Comparison of ENCODE assay signal across 20 mouse cellular contexts in the genomic region with DNA sequence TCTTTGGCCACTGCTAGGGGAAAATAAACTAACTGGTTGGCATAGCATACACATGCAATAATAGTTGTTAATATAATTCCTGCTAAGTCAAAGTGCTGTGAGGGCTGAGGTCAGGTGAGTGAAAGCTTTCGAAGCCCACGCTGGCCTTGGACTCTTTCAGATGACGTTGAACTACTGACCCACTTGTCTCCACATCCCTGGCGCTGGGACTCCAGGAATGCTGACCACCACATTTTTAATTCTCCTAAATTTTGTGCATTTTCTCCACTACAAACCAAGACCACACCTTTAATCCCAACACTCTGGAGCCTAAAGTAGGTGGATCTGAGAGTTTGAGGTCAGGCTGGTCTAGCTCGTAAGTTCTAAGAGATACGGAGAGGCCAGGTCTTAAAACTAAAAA. TPM values are rescaled to one million over a fixed set of nuclear protein-coding genes. Genes with fewer than 3 reads are reported as not detected.
DNase-seq lines count a peak whose midpoint lies in the region; ATAC-seq and TF ChIP-seq lines count a peak whose summit lies in the region.
"Had no signal": no experiment of that assay in that cellular context is flagged by ENCODE, and none has a peak within 500 bp of the region (broad histone marks: within the 10 kb centered on the region; RNA-seq: fewer than 3 reads in every experiment).

No protein-coding gene starts in this region.

- H3K4me2 ChIP-seq in liver, postnatal 0 days (ENCODE audit: low read depth, low read length), result no peak overlapping the region
- no peak overlapping the region for H3K4me2 ChIP-seq in midbrain, embryonic 11.5 days
- H3K4me2 ChIP-seq in midbrain, postnatal 0 days (ENCODE audit: low read depth, low read length, poor library complexity, severe bottlenecking), result no peak overlapping the region
- H3K4me2 ChIP-seq in liver, embryonic 15.5 days, result 0 out of 2 replicates have a peak overlapping the region, but pooled peaks have one; percentile 94

- DNase-seq in liver, adult 2 months (ENCODE audit: extremely low read depth, low read depth, low spot score), result peak; percentile 48
- no peak for DNase-seq in liver, postnatal 0 days
- DNase-seq in midbrain, embryonic 11.5 days (ENCODE audit: low spot score, missing footprints), result peak; percentile 79
- no peak for DNase-seq in midbrain, postnatal 0 days (ENCODE audit: low spot score)
- peak; percentile 31 for DNase-seq in MEL (ENCODE audit: low read depth, low spot score)
- DNase-seq: adrenal gland, adult 8-10 months; adrenal gland, postnatal 36 days; cerebellum, postnatal 10 days; gastrocnemius, postnatal 36 days; heart, adult 18-20 months; heart, postnatal 36 days had no signal

- H3K36me3 ChIP-seq in liver, adult 2 months (ENCODE audit: control insufficient read depth, insufficient read depth, low read length), result no peaks in the 10 kb centered on the region
- H3K36me3 ChIP-seq in liver, postnatal 0 days (replicated peaks; ENCODE audit: insufficient read depth, low read length), result no peaks in the 10 kb centered on the region
- no peaks in the 10 kb centered on the region for H3K36me3 ChIP-seq in midbrain, embryonic 11.5 days (ENCODE audit: control insufficient read depth, insufficient read depth, low read length)
- no peaks in the 10 kb centered on the region for H3K36me3 ChIP-seq in midbrain, postnatal 0 days (ENCODE audit: insufficient read depth, low read length)
- peaks cover 0 to 13% of the 10 kb centered on the region in 2 experiments; a peak in 2 of 4 replicates for H3K36me3 ChIP-seq in MEL (ENCODE audit: control insufficient read depth in 1 of 2, insufficient read depth in 2 of 2, low read length in 2 of 2)
- H3K36me3 ChIP-seq in liver, embryonic 15.5 days (replicated peaks), result no peaks in the 10 kb centered on the region
- H3K36me3 ChIP-seq: forebrain, embryonic 15.5 days; heart, embryonic 10.5 days; heart, embryonic 15.5 days; hindbrain, embryonic 15.5 days had no signal

- no peak for TF ChIP-seq EP300 in liver, postnatal 0 days (IDR thresholded peaks at IDR 0.05; ENCODE audit: low read depth)
- TF ChIP-seq EP300 in MEL (IDR thresholded peaks at IDR 0.05; ENCODE audit: low read depth in 1 of 2, low read length in 2 of 2), result no peak

- no peak overlapping the region for H3K9ac ChIP-seq in liver, adult 2 months (ENCODE audit: low read depth, low read length)
- no peak overlapping the region for H3K9ac ChIP-seq in liver, postnatal 0 days (replicated peaks)
- no peak overlapping the region for H3K9ac ChIP-seq in midbrain, embryonic 11.5 days (ENCODE audit: low read length)
- no peak overlapping the region for H3K9ac ChIP-seq in midbrain, postnatal 0 days (replicated peaks; ENCODE audit: low read length, poor library complexity, severe bottlenecking)
- H3K9ac ChIP-seq in MEL (ENCODE audit: control insufficient read depth, low read depth, low read length, poor library complexity, severe bottlenecking), result no peak overlapping the region
- no peak overlapping the region for H3K9ac ChIP-seq in liver, embryonic 15.5 days

- H3K4me3 ChIP-seq in liver, adult 2 months (ENCODE audit: insufficient read depth, low read depth, low read length), result no peak overlapping the region
- no peak overlapping the region for H3K4me3 ChIP-seq in liver, postnatal 0 days (ENCODE audit: low read depth, low read length)
- no peak overlapping the region for H3K4me3 ChIP-seq in midbrain, embryonic 11.5 days (ENCODE audit: low read depth, low read length)
- H3K4me3 ChIP-seq in midbrain, postnatal 0 days (ENCODE audit: low read depth, low read length), result no peak overlapping the region
- no peak overlapping the region for H3K4me3 ChIP-seq in MEL (ENCODE audit: control insufficient read depth in 1 of 2, insufficient read depth in 1 of 2, low read depth in 2 of 2, low read length in 2 of 2)
- H3K4me3 ChIP-seq in liver, embryonic 15.5 days (replicated peaks), result no peak overlapping the region

- peaks cover 5% of the 10 kb centered on the region; the same call in 1 of the 2 replicates for H3K79me2 ChIP-seq in liver, adult 2 months (ENCODE audit: control insufficient read depth, insufficient read depth, low read length)
- no peaks in the 10 kb centered on the region; the same call in 1 of the 2 replicates for H3K79me2 ChIP-seq in MEL (ENCODE audit: control insufficient read depth, insufficient read depth, low read length, poor library complexity)

- WGBS in liver, adult 2 months, result 57% methylated on average over 6 of the region's 6 CpGs
- WGBS in liver, postnatal 0 days (ENCODE audit: insufficient replicate concordance), result 76% methylated on average over 6 of the region's 6 CpGs
- 92% methylated on average over 6 of the region's 6 CpGs for WGBS in midbrain, embryonic 11.5 days
- WGBS in midbrain, postnatal 0 days, result 91% methylated on average over 6 of the region's 6 CpGs
- 76% methylated on average over 6 of the region's 6 CpGs for WGBS in liver, embryonic 15.5 days (ENCODE audit: insufficient replicate concordance)

- no peak for TF ChIP-seq CTCF in liver, adult 2 months (IDR thresholded peaks at IDR 0.05; ENCODE audit: low read depth, low read length)
- TF ChIP-seq CTCF in liver, postnatal 0 days (IDR thresholded peaks at IDR 0.05; ENCODE audit: low read depth), result no peak
- TF ChIP-seq CTCF in midbrain, postnatal 0 days (IDR thresholded peaks at IDR 0.05), result no peak
- no peak for TF ChIP-seq CTCF in MEL (IDR thresholded peaks at IDR 0.05 in 2 of 3, conservative IDR thresholded peaks at IDR 0.05 in 1 of 3; ENCODE audit: control insufficient read depth in 1 of 3, insufficient read depth in 1 of 3, low read depth in 2 of 3, low read length in 3 of 3, poor library complexity in 1 of 3, severe bottlenecking in 1 of 3)

- H3K9me3 ChIP-seq in liver, postnatal 0 days (ENCODE audit: low read length), result no peaks in the 10 kb centered on the region
- H3K9me3 ChIP-seq in midbrain, embryonic 11.5 days (ENCODE audit: control insufficient read depth, low read length), result no peaks in the 10 kb centered on the region
- no peaks in the 10 kb centered on the region for H3K9me3 ChIP-seq in midbrain, postnatal 0 days (ENCODE audit: low read length)
- H3K9me3 ChIP-seq in MEL (replicated peaks; ENCODE audit: insufficient read depth, low read length), result no peaks in the 10 kb centered on the region
- H3K9me3 ChIP-seq in liver, embryonic 15.5 days (replicated peaks), result no peaks in the 10 kb centered on the region
- H3K9me3 ChIP-seq: forebrain, embryonic 15.5 days; heart, embryonic 10.5 days; heart, embryonic 15.5 days; hindbrain, embryonic 15.5 days had no signal

- no peaks in the 10 kb centered on the region for H3K27me3 ChIP-seq in liver, adult 2 months (ENCODE audit: control insufficient read depth, insufficient read depth, low read length)
- H3K27me3 ChIP-seq in liver, postnatal 0 days (ENCODE audit: insufficient read depth, low read length), result peaks cover 22% of the 10 kb centered on the region
- H3K27me3 ChIP-seq in midbrain, embryonic 11.5 days (ENCODE audit: control insufficient read depth, insufficient read depth, low read length), result peaks cover 17% of the 10 kb centered on the region
- 0 out of 2 replicates have a peak, but pooled peaks cover 4% of the 10 kb centered on the region for H3K27me3 ChIP-seq in midbrain, postnatal 0 days (ENCODE audit: insufficient read depth, low read length)
- no peaks in the 10 kb centered on the region for H3K27me3 ChIP-seq in MEL (ENCODE audit: control insufficient read depth in 1 of 2, insufficient read depth in 2 of 2, low read length in 2 of 2)
- peaks cover 55% of the 10 kb centered on the region for H3K27me3 ChIP-seq in liver, embryonic 15.5 days

- no peak for TF ChIP-seq POLR2A in liver, adult 2 months (IDR thresholded peaks at IDR 0.05; ENCODE audit: extremely low read depth, insufficient read depth, low read length)
- no peak for TF ChIP-seq POLR2A in MEL (IDR thresholded peaks at IDR 0.05; ENCODE audit: control insufficient read depth in 1 of 2, insufficient read depth in 1 of 2, low read depth in 1 of 2, low read length in 2 of 2, poor library complexity in 1 of 2)

- no peak for ATAC-seq in liver, postnatal 0 days
- no peak for ATAC-seq in midbrain, embryonic 11.5 days (ENCODE audit: low FRiP score)
- no peak for ATAC-seq in midbrain, postnatal 0 days (ENCODE audit: low FRiP score)
- no peak for ATAC-seq in liver, embryonic 15.5 days (ENCODE audit: insufficient read depth)

- no peak for TF ChIP-seq RAD21 in MEL (IDR thresholded peaks at IDR 0.05; ENCODE audit: low read depth, low read length)

- H3K4me1 ChIP-seq in liver, adult 2 months (ENCODE audit: control insufficient read depth, insufficient read depth, low read length), result no peaks in the 10 kb centered on the region; the same call in 1 of the 2 replicates
- H3K4me1 ChIP-seq in liver, postnatal 0 days (ENCODE audit: insufficient read depth), result peaks cover 8% of the 10 kb centered on the region
- peaks cover 5% of the 10 kb centered on the region for H3K4me1 ChIP-seq in midbrain, embryonic 11.5 days (ENCODE audit: control insufficient read depth, insufficient read depth, low read length)
- H3K4me1 ChIP-seq in midbrain, postnatal 0 days (ENCODE audit: insufficient read depth, low read length), result no peaks in the 10 kb centered on the region
- H3K4me1 ChIP-seq in MEL (ENCODE audit: control insufficient read depth in 1 of 2, insufficient read depth in 2 of 2, low read length in 2 of 2), result peaks cover 3 to 22% of the 10 kb centered on the region in 2 experiments; a peak in 3 of 4 replicates
- H3K4me1 ChIP-seq in liver, embryonic 15.5 days (replicated peaks), result peaks cover 24% of the 10 kb centered on the region

- H3K27ac ChIP-seq in liver, adult 2 months (replicated peaks; ENCODE audit: insufficient read depth, low read depth, low read length), result no peak overlapping the region
- H3K27ac ChIP-seq in liver, postnatal 0 days (ENCODE audit: low read depth), result no peak overlapping the region
- no peak overlapping the region for H3K27ac ChIP-seq in midbrain, embryonic 11.5 days (ENCODE audit: low read depth, low read length)
- H3K27ac ChIP-seq in midbrain, postnatal 0 days (ENCODE audit: low read depth, low read length), result no peak overlapping the region
- H3K27ac ChIP-seq in MEL (ENCODE audit: control insufficient read depth, low read depth, low read length), result no peak overlapping the region
- H3K27ac ChIP-seq in liver, embryonic 15.5 days (replicated peaks), result no peak overlapping the region
- H3K27ac ChIP-seq: hindbrain, embryonic 15.5 days had no signal

RNA-seq across cellular contexts. Expression of a gene that starts 1.1 kb away (rescaled TPM):
- 485 and 986 TPM in 2 replicates for total RNA-seq in liver, adult 2 months (2014; rRNA removed)
- polyA plus RNA-seq in liver, adult 2 months (2012; rRNA removed), result 1,667 and 2,920 TPM in 2 replicates
- 48.8 and 67.3 TPM in 2 replicates for polyA plus RNA-seq in liver, postnatal 0 days (2015; fragmentation: Nextera tagmentation; extraction: Ambion mirVana)
- polyA plus RNA-seq in midbrain, embryonic 11.5 days (2014; fragmentation: Nextera tagmentation; extraction: Ambion mirVana), result 0.72 and 0.82 TPM in 2 replicates
- 2.5 and 4.4 TPM in 2 replicates for total RNA-seq in midbrain, postnatal 0 days (2014; rRNA removed)
- polyA plus RNA-seq in midbrain, postnatal 0 days (2015; fragmentation: Nextera tagmentation; extraction: Ambion mirVana), result 1.2 and 2.5 TPM in 2 replicates
- 11.8 and 15.6 TPM in 2 replicates for total RNA-seq in MEL (2012; rRNA removed)
- polyA plus RNA-seq in MEL (2012; ENCODE audit: insufficient read depth in 1 of 2, insufficient read length in 2 of 2, low read depth in 1 of 2, low replicate concordance in 2 of 2, missing spikeins in 1 of 2), result 10 to 100 TPM in 1 of 2 experiments, not detected in 1; 17.8 TPM
- polyA plus RNA-seq in liver, embryonic 15.5 days (2015; fragmentation: Nextera tagmentation; extraction: Ambion mirVana), result 10.1 and 15.5 TPM in 2 replicates

RNA-seq across cellular contexts. Expression of a gene that starts 13.0 kb away (rescaled TPM):
- total RNA-seq in liver, adult 2 months (2014; rRNA removed), result 8.0 and 9.6 TPM in 2 replicates
- polyA plus RNA-seq in liver, adult 2 months (2012; rRNA removed), result 21.2 and 23.2 TPM in 2 replicates
- 4.5 TPM in 2 replicates for polyA plus RNA-seq in liver, postnatal 0 days (2015; fragmentation: Nextera tagmentation; extraction: Ambion mirVana)
- polyA plus RNA-seq in midbrain, embryonic 11.5 days (2014; fragmentation: Nextera tagmentation; extraction: Ambion mirVana), result 19.7 TPM in 2 replicates
- 11.1 and 12.9 TPM in 2 replicates for total RNA-seq in midbrain, postnatal 0 days (2014; rRNA removed)
- polyA plus RNA-seq in midbrain, postnatal 0 days (2015; fragmentation: Nextera tagmentation; extraction: Ambion mirVana), result 5.2 and 5.3 TPM in 2 replicates
- 5.1 and 5.8 TPM in 2 replicates for total RNA-seq in MEL (2012; rRNA removed)
- polyA plus RNA-seq in MEL (2012; ENCODE audit: insufficient read depth in 1 of 2, insufficient read length in 2 of 2, low read depth in 1 of 2, low replicate concordance in 2 of 2, missing spikeins in 1 of 2), result 10 to 100 TPM in 1 of 2 experiments, not detected in 1; 23.5 TPM
- polyA plus RNA-seq in liver, embryonic 15.5 days (2015; fragmentation: Nextera tagmentation; extraction: Ambion mirVana), result 6.7 and 6.9 TPM in 2 replicates

RNA-seq across cellular contexts. Expression of a gene that starts 18.5 kb away (rescaled TPM):
- 20.8 and 21.1 TPM in 2 replicates for total RNA-seq in liver, adult 2 months (2014; rRNA removed)
- polyA plus RNA-seq in liver, adult 2 months (2012; rRNA removed), result 30.2 and 33.1 TPM in 2 replicates
- polyA plus RNA-seq in liver, postnatal 0 days (2015; fragmentation: Nextera tagmentation; extraction: Ambion mirVana), result 54.0 and 61.1 TPM in 2 replicates
- polyA plus RNA-seq in midbrain, embryonic 11.5 days (2014; fragmentation: Nextera tagmentation; extraction: Ambion mirVana), result 25.7 and 27.5 TPM in 2 replicates
- total RNA-seq in midbrain, postnatal 0 days (2014; rRNA removed), result 17.1 and 29.5 TPM in 2 replicates
- polyA plus RNA-seq in midbrain, postnatal 0 days (2015; fragmentation: Nextera tagmentation; extraction: Ambion mirVana), result 21.4 and 23.0 TPM in 2 replicates
- total RNA-seq in MEL (2012; rRNA removed), result 13.8 and 17.2 TPM in 2 replicates
- polyA plus RNA-seq in MEL (2012; ENCODE audit: insufficient read depth in 1 of 2, insufficient read length in 2 of 2, low read depth in 1 of 2, low replicate concordance in 2 of 2, missing spikeins in 1 of 2), result 10 to 100 TPM in 1 of 2 experiments, not detected in 1; 19.6 TPM
- polyA plus RNA-seq in liver, embryonic 15.5 days (2015; fragmentation: Nextera tagmentation; extraction: Ambion mirVana), result 26.2 and 29.0 TPM in 2 replicates

RNA-seq across cellular contexts. Expression of a gene that starts 32.5 kb away (rescaled TPM):
- total RNA-seq in liver, adult 2 months (2014; rRNA removed), result not detected in 2 replicates
- polyA plus RNA-seq in liver, adult 2 months (2012; rRNA removed), result not detected in 2 replicates
- polyA plus RNA-seq in liver, postnatal 0 days (2015; fragmentation: Nextera tagmentation; extraction: Ambion mirVana), result not detected in 2 replicates
- 0.12 TPM in 1 of 2 replicates, not detected in the other for polyA plus RNA-seq in midbrain, embryonic 11.5 days (2014; fragmentation: Nextera tagmentation; extraction: Ambion mirVana)
- 0.22 TPM in 1 of 2 replicates, not detected in the other for total RNA-seq in midbrain, postnatal 0 days (2014; rRNA removed)
- polyA plus RNA-seq in midbrain, postnatal 0 days (2015; fragmentation: Nextera tagmentation; extraction: Ambion mirVana), result 0.13 TPM in 1 of 2 replicates, not detected in the other
- not detected in 2 replicates for total RNA-seq in MEL (2012; rRNA removed)
- under 1 TPM in 1 of 2 experiments, not detected in 1; 0.04 TPM for polyA plus RNA-seq in MEL (2012; ENCODE audit: insufficient read depth in 1 of 2, insufficient read length in 2 of 2, low read depth in 1 of 2, low replicate concordance in 2 of 2, missing spikeins in 1 of 2)
- polyA plus RNA-seq in liver, embryonic 15.5 days (2015; fragmentation: Nextera tagmentation; extraction: Ambion mirVana), result not detected in 2 replicates
- total RNA-seq: adrenal gland, adult 8-10 months; adrenal gland, postnatal 36 days; gastrocnemius, adult 8-10 months; gastrocnemius, postnatal 36 days; heart, adult 18-20 months; heart, postnatal 36 days had no signal
- polyA plus RNA-seq: cerebellum, adult 2 months; embryonic facial prominence, embryonic 11.5 days; heart, embryonic 10.5 days; heart, embryonic 15.5 days; hindbrain, embryonic 11.5 days; hindbrain, embryonic 15.5 days had no signal

RNA-seq across cellular contexts. Expression of a gene that starts 38.8 kb away (rescaled TPM):
- total RNA-seq in liver, adult 2 months (2014; rRNA removed), result 1.6 and 1.7 TPM in 2 replicates
- polyA plus RNA-seq in liver, adult 2 months (2012; rRNA removed), result 0.75 and 1.1 TPM in 2 replicates
- 15.1 and 18.5 TPM in 2 replicates for polyA plus RNA-seq in liver, postnatal 0 days (2015; fragmentation: Nextera tagmentation; extraction: Ambion mirVana)
- 48.1 and 52.5 TPM in 2 replicates for polyA plus RNA-seq in midbrain, embryonic 11.5 days (2014; fragmentation: Nextera tagmentation; extraction: Ambion mirVana)
- total RNA-seq in midbrain, postnatal 0 days (2014; rRNA removed), result 11.0 and 14.6 TPM in 2 replicates
- polyA plus RNA-seq in midbrain, postnatal 0 days (2015; fragmentation: Nextera tagmentation; extraction: Ambion mirVana), result 7.7 and 8.1 TPM in 2 replicates
- 49.3 and 50.2 TPM in 2 replicates for total RNA-seq in MEL (2012; rRNA removed)
- 100 to 1,000 TPM in 1 of 2 experiments, 10 to 100 TPM in 1; 89.8 to 627 TPM for polyA plus RNA-seq in MEL (2012; ENCODE audit: insufficient read depth in 1 of 2, insufficient read length in 2 of 2, low read depth in 1 of 2, low replicate concordance in 2 of 2, missing spikeins in 1 of 2)
- 24.4 and 26.2 TPM in 2 replicates for polyA plus RNA-seq in liver, embryonic 15.5 days (2015; fragmentation: Nextera tagmentation; extraction: Ambion mirVana)

Comparison
In these comparisons a context has a peak if more than half of its experiments do, and no peak if none do; other contexts are left out.
1. DNase-seq: peak in liver, adult 2 months (single experiment), midbrain, embryonic 11.5 days (single experiment) and MEL (single experiment); none in liver, postnatal 0 days (single experiment) and midbrain, postnatal 0 days (single experiment).
2. RNA of a gene that starts 1.1 kb away (polyA plus RNA-seq): 1,667 to 2,920 TPM in liver, adult 2 months; 48.8 to 67.3 TPM in liver, postnatal 0 days, 17.8 TPM in MEL, 10.1 to 15.5 TPM in liver, embryonic 15.5 days, 1.2 to 2.5 TPM in midbrain, postnatal 0 days and 0.72 to 0.82 TPM in midbrain, embryonic 11.5 days; every median in the first group is over 10 times any median in the second.